Mouse (Mus musculus): Measurements from ENCODE around the gene Hoxb8.

DNA sequence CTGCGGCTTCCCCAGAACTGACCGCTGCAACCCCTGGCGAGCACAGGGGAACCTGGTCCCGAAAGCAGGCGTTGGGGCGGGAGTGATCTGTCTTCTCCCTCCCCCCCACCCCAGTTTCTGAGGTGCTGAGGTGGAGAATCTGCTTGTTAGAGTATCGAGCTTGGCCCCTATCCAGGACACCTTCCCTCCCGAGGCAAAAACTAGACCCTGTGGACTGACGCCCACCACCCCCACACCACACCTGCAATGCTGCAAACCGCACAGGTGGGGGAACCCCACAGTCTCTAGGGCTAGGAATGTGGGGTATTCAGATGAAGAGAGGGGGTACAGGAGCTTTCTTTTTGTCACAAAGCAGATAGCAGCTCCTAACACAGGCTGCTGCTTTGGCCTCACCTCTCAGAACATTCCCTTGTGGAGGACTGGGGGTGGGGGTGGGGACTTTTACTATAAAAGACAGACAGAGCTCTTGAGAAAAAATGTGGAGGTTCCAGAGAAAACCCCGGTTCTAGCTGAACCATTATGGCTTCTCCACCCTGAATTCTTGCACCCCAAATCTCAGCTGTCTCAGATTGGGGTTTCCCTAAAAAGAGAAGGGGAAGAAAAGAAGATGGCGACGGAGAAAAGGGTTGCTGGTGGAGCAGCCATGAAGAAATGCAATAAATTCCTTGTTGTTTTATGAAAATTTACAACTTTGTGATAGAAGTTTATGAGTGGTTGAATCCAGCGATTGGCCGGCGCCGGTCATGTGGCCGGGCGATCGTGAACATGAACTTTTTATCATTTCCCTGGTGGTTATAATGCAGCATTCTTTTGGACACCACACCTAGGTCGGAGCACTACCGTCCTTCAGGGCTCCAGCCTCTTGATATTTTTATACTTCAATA is 10.2 kb downstream of the Hoxb8 start, which contains the start of gene Hoxb6:
- TF ChIP-seq POLR2A (IDR thresholded peaks at IDR 0.05; ENCODE audit: insufficient read length, low read depth) (no peak), MAX (IDR thresholded peaks at IDR 0.05; ENCODE audit: low read depth) (no peak), TCF12 (IDR thresholded peaks at IDR 0.05; ENCODE audit: insufficient read depth, poor library complexity, severe bottlenecking) (no peak), MYOG (IDR thresholded peaks at IDR 0.05; ENCODE audit: control insufficient read depth in 1 of 3, insufficient read depth in 1 of 3, insufficient read length in 2 of 3, low read depth in 2 of 3) (no peak), USF1 (IDR thresholded peaks at IDR 0.05; ENCODE audit: low read depth) (no peak), SRF (IDR thresholded peaks at IDR 0.05; ENCODE audit: control insufficient read depth, insufficient read length, low read depth) (no peak), TCF3 (IDR thresholded peaks at IDR 0.05; ENCODE audit: insufficient read length, low read depth) (no peak), POLR2AphosphoS2 (IDR thresholded peaks at IDR 0.05; ENCODE audit: insufficient read length, low read depth) (no peak), E2F4 (IDR thresholded peaks at IDR 0.05; ENCODE audit: insufficient read depth) (no peak), MYOD1 (IDR thresholded peaks at IDR 0.05; ENCODE audit: control insufficient read depth in 1 of 3, insufficient read length in 2 of 3, low read depth in 2 of 3) (no peak), CEBPB (IDR thresholded peaks at IDR 0.05; ENCODE audit: insufficient read depth, poor library complexity, severe bottlenecking) (no peak), REST (IDR thresholded peaks at IDR 0.05; ENCODE audit: insufficient read depth, insufficient read length) (no peak)
